Mouse (Mus musculus) hindlimb bud, embryonic 11.5 days (tissue): ENCODE data around the gene Etv4.

ENCODE experiments used
- DNase-seq: peaks from one replicate; pipeline ENCODE4 v3.0.0-alpha.2; 2012; ENCODE audit warnings: low read depth, low spot score; ENCODE audit errors: extremely low spot score

The Etv4 gene

DNA sequence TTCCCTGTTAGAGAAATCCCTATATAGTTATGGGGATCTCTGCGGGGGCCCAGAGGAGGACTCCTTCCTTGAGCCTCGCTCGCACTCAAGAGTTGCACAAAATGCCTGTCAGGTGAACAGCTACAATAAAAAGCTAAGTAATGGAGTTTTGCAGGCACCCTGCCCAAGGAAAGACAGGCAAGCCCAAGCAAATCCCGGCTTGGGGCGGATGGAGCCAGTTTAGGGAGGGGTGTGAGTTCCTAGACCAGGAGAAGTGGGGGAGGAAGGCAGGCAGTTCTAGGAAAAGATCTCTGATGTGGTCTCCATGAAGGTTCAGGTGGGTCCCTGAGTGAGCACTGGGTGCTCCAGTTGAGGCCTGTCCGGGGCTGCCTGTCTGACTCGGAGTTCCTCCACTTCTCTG is 1.5 kb upstream of the Etv4 start:
- no peak for DNase-seq

DNA sequence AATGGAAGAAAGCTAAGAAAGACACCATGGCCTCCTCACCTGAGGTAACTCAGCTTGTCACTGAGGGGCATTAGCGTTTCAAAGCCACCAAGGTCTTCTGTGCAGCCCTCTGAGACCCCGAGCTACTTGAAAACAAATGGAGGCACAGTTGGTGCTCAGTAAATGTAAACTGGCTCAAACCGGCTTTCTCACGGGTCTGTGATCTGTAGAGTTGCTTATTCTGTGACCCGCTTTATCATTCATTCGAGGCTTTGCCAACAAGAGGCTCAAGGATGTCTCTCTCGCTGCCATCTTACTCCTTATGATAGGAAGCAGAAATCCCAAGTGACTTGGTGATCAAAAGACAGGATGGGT is 658 bp upstream of the Etv4 start:
- no peak for DNase-seq

GRCm38 (mm10) chr11:101784488-101785142 is 556 bp downstream of the Etv4 start:
- no peak for DNase-seq

- DNase-seq, result no peak
These were observed 1.1 kb downstream of the Etv4 start for GRCm38 (mm10) chr11:101784072-101784471.

DNA sequence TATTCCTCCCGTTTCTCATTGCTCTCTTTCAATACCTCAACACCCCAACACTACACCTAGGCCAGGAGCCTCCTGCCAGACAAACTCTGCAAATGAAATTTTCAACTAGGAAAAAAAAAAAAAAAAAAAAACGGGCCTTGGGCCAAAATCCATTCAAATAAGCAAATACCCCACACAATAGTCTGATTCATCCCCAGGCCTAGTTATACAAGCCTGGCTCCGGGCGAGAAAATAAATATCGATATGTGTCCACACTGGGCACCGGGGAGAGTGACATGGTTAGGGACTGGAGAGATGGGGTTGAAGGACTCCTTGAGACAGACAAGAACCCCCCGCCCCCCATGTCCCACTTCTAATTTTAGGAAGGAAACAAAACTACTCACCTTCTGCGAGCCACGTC is 1.6 kb downstream of the Etv4 start:
- no peak for DNase-seq

GRCm38 (mm10) chr11:101783135-101783534 is 2.0 kb downstream of the Etv4 start:
- DNase-seq, result no peak

- no peak for DNase-seq
These were observed 8.3 kb downstream of the Etv4 start for GRCm38 (mm10) chr11:101776846-101777245.

GRCm38 (mm10) chr11:101772449-101772848 is 12.7 kb downstream of the Etv4 start:
- DNase-seq, result peak; percentile 94

GRCm38 (mm10) chr11:101772027-101772426 is 13.1 kb downstream of the Etv4 start:
- no peak for DNase-seq

DNA sequence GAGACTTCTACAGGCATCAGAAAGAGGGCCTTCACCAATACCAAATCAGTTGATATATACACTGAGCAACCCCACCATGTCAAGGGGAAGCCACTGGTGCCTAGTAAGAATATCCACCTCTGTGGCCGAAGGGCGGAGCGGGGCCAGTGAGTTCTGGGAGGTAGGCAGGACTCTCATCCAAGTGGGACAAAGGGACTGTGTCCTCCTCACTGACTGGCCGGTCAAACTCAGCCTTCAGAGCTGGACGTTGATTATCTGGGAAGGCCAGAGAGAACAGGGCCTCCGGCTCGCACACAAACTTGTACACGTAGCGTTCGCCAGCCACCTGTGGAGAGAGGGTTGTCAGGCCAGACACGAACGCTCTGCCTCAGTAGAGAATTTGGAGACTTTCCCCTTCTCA is 14.9 kb downstream of the Etv4 start:
- DNase-seq, result no peak

DNA sequence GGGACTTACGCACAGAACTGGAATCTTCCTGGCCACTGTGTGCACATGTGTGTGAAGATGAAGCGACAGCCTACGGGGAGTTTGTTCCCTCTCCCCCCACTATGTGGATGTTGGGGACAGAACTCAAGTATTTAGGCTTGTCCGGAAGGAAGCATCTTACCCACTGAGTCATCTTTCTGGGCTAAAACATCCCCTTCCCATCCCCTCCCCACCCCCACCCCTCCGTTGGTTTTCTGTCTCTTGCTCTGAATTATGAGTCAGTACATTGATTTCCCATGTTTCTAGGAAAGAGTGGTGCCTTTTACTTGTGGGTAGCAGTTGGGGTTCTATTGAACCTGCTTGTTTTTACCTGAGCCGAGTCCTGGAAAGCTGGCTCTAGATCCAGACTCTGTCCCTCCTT is 16.4 kb downstream of the Etv4 start:
- DNase-seq, result no peak

DNA sequence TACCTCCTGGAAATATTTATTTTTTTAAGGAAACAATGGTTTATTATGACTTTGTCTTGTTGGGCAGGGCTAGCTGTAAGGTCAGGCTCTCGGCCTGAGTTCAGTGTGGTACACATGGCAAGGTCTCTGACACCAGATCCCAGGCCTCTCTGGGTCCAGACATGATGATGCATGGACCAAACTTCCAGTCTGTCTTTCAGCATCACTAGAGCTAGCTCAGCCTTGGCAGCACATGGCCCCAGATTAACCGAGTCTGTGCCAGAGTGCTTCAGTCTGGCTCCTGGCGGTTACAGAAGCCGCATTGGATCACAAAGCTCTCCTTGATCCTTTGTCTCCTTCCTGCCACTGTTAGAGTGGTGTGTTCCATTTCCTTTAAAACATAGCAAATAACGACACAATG is 17.8 kb downstream of the Etv4 start:
- no peak for DNase-seq

DNA sequence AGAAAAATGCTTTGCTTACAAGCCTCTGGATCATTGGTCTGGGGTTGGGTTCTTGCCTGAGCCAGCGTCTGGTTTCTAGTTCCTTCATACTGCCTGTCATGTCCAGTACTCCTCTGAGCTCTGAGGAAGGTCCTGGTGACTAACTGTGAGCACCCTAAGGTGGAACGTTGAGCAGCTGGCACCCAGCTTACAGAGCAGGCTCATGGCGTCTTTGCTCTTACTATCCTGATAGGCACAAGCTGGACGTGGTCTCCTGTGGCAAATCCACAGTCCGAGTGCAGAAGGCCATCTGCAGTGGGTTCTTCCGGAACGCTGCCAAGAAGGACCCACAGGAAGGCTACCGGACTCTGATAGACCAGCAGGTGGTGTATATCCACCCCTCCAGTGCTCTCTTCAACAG is 20.6 kb downstream of the Etv4 start:
- no peak for DNase-seq

GRCm38 (mm10) chr11:101763723-101764122 is 21.4 kb downstream of the Etv4 start:
- no peak for DNase-seq

GRCm38 (mm10) chr11:101759530-101759929 is 25.6 kb downstream of the Etv4 start:
- no peak for DNase-seq

DNA sequence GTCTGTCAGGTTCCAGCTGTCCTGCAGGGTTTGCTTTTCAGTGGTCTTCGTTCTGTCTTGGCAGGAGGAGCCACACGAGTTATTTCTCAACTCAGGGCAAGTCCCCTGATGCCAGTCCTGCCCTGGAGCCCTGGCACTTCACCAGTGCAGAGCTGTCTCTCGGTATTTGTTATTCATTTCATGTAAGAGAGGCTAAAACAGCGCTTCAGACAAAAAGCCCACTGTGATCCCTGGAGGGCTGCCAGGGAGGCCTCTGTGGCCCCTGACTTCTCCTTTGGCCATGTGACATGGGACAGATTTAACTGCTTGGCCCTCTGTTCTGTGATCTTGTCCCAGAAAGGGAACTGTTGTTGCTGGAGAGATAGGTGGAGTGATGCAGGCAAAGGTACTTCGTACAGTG is 26.7 kb downstream of the Etv4 start:
- DNase-seq, result no peak

GRCm38 (mm10) chr11:101757366-101757765 is 27.8 kb downstream of the Etv4 start:
- DNase-seq, result no peak

DNA sequence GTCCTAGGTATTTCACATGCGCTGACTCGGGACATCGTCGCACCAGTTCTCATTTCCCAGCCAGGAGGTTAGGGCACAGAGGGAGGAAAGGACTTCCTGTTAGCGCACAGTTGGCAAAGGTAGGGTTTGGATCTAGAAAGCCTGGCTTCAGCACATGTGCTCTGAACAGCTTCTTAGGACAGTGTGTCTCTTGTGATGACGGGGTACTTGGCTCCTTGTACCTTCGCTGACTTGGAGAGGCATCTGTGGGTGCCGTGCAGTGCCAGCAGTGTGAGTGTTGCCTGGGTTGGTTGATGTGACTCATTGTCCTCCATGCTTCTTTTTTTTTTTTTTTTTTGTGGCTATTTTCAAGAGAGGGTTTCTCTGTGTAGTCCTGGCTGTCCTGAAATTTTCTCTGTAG is 28.6 kb downstream of the Etv4 start:
- no peak for DNase-seq

DNA sequence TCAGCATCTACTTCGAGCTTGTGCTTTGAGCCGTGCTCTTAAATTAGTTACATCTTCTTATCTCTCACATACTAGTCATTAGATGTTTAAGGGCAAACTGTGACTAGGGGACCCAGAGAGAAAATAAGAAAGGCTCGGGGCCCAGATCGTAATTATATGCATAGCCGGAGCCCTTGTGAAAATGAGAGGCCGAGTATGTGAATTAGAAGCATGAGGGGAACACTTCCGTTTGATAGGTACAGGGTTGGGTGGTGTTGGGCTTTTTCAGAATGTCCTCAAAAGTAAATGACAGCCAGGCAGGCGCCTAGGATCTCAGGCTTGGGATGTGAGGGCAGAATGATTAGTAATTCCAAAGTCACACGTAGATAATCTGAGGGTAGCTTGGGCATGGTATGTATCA is 51.6 kb downstream of the Etv4 start:
- DNase-seq, result no peak

GRCm38 (mm10) chr11:101732518-101733440 is 52.4 kb downstream of the Etv4 start, which contains the start of gene Dhx8:
Gene Dhx8, plus strand, starts transcription at chr11:101732919.
- peak; percentile 96 for DNase-seq

DNA sequence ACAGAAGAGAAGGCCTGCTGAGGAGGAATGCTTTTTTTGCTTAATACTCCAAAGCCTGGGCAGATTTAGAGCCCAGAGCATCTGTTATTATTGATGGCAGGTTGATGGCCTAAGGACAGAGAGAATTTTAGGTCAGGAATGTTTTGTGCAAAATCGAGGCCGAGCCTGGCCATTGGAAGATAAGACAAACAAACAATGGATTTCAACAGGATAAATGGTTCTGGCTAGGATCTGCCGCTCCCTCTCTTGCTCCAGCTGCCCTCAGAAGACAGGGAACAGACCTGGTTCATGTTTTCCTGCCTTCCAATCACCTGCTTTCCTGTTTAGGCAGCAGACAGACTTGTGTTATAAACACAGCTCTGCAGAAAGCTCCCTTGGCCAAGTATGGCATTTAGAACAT is 55.9 kb downstream of the Etv4 start:
- no peak for DNase-seq

GRCm38 (mm10) chr11:101726765-101727164 is 58.4 kb downstream of the Etv4 start:
- no peak for DNase-seq
